Mouse (Mus musculus): ENCODE results near the gene Elmo1. TPM values are rescaled to one million over a fixed set of nuclear protein-coding genes. Genes with fewer than 3 reads are reported as not detected.

Gene Elmo1
- total RNA-seq, 2 experiments from 2014 or later, result 8.3 to 15.0 TPM

DNA sequence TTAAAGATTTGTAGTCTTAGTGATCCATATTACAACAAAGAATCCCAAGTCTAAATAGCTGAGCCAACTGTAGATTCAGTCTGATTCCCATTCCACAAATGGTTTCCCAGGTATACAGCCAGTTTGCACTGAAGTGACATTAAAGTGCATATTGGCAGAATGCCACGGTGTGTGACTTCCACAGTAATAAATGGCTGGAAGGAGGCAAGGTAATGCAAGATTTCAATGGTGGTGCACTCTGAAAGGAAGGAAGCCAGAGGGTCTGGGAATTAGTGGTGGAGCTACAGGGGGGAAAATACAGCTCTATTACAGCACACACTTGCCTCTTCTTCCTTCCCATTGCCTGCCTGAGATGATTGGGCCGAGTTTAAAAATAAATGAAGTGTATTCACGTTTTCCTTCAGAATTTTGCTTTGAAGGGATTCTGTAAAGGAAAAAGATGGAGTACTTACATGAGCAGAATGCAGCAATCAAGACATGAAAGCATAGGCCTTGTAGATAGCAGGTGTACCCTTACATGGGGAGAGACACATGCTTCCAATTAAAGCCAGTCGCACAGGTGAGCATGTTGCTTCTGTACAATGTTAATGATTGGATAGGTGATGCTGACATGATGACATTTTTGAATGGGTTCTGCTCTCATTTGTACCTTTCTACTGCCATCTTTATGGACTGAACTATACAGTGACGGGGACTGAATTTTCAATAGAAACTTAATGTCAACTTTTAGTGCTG is 400.6 kb downstream of the Elmo1 start:
- ATAC-seq (replicated peaks; ENCODE audit: low FRiP score, poor library complexity, severe bottlenecking), result no peak

DNA sequence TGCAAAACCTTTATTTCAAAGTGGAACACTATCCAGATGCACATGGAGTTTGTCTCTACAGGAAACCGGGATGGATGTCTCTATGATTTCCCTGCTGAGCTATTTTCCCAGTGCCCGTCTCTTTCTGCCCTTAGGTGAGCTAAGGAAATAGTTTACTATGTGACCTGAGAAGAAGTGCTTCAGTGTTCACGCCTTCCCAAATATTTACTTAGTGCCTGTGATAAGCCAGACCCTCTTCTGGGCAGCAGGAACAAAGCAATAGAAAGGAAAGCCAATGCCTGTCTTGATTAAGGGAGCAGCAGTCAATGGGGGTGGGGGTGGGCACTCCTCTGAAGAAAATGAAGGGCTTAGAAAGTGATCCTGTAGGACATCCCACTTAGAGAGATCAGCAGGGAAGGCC is 401.3 kb downstream of the Elmo1 start:
- ATAC-seq (replicated peaks; ENCODE audit: low FRiP score, poor library complexity, severe bottlenecking), result no peak

- no peak for ATAC-seq (replicated peaks; ENCODE audit: low FRiP score, poor library complexity, severe bottlenecking)
Measured at GRCm38 (mm10) chr13:20494047-20494739, 403.8 kb downstream of the Elmo1 start.

- no peak for ATAC-seq (replicated peaks; ENCODE audit: low FRiP score, poor library complexity, severe bottlenecking)
Measured at GRCm38 (mm10) chr13:20501923-20502322, 411.5 kb downstream of the Elmo1 start.

- ATAC-seq (replicated peaks; ENCODE audit: low FRiP score, poor library complexity, severe bottlenecking), result no peak
Measured at GRCm38 (mm10) chr13:20503371-20503770, 413.0 kb downstream of the Elmo1 start.

DNA sequence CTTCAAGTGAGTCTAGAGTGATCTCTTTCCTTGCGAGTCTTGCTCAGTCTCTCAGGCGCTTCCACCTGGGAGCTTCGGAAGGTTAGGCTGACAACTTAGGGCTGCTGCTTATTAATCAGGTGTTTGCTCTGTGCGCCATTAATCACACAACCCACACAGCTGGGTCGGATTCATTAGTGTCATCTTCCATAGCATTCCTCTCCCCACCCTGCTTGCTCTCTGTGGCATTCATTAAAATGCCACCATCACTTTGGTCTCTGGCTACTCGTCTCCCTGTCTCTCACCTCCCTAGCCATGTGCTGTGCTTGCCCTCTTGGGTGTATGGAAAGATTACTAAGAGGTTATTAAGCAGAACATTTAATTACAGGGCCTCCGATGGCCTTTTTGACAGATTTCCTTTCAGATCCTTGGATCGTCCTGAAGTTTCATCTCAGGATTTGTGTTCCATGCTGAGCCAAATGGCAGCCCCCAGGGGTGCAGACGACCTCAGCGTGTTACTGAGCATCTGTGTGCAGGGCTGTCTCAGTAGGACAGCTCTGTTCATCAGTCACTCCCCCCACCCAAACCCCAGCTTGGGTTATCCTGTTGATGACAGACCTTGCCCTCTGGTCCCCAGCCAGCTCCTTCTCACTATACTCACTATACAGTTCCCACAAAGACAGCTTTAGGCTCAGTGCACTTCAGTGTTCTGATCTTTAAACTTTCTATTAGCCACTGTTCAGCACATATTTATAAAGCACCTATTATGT is 417.2 kb downstream of the Elmo1 start:
- ATAC-seq (replicated peaks; ENCODE audit: low FRiP score, poor library complexity, severe bottlenecking), result no peak

DNA sequence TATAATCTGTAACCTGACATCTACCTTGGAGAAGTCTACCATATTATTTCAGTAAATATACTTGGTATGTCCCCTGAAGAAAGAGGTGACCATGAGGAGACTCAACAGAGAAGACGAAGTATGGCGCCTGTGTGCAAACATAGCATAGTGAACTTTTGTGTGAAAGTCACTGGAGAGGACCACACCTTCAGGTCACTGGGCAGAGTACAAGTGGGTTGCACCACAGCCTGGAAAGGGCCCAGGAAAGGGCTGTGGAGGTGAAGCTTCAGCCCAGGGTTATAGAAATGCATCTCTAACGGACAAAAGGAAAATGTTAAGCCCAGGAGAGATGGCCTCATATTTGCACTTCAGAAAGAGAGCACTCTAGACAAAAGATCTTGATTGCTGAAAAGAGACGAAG is 420.6 kb downstream of the Elmo1 start:
- no peak for ATAC-seq (replicated peaks; ENCODE audit: low FRiP score, poor library complexity, severe bottlenecking)

- no peak for ATAC-seq (replicated peaks; ENCODE audit: low FRiP score, poor library complexity, severe bottlenecking)
Measured at GRCm38 (mm10) chr13:20512317-20513240, 422.2 kb downstream of the Elmo1 start.

- ATAC-seq (replicated peaks; ENCODE audit: low FRiP score, poor library complexity, severe bottlenecking), result no peak
Measured at GRCm38 (mm10) chr13:20514721-20515120, 424.3 kb downstream of the Elmo1 start.

DNA sequence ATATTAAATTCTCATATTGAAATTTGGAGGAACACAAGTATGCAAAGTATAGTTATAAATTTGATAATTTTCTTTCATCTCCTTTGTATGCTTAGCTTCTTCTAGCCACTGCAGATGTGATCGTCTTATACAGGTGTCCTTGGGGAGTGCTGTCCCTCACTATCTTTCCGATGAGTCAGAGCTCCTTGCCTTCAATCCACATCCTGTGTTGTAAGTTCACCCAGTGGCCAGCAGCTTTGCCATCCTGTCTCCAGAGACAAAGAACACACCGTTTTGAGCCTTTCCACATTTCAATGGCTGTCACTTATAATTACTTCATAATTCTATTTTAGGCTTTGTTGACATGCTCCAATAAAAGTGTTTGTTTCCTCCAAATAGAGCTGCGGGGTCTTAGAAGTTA is 425.7 kb downstream of the Elmo1 start:
- ATAC-seq (replicated peaks; ENCODE audit: low FRiP score, poor library complexity, severe bottlenecking), result no peak

GRCm38 (mm10) chr13:20517702-20518101 is 427.3 kb downstream of the Elmo1 start:
- ATAC-seq (replicated peaks; ENCODE audit: low FRiP score, poor library complexity, severe bottlenecking), result no peak

GRCm38 (mm10) chr13:20521492-20521891 is 431.1 kb downstream of the Elmo1 start:
- ATAC-seq (replicated peaks; ENCODE audit: low FRiP score, poor library complexity, severe bottlenecking), result no peak

DNA sequence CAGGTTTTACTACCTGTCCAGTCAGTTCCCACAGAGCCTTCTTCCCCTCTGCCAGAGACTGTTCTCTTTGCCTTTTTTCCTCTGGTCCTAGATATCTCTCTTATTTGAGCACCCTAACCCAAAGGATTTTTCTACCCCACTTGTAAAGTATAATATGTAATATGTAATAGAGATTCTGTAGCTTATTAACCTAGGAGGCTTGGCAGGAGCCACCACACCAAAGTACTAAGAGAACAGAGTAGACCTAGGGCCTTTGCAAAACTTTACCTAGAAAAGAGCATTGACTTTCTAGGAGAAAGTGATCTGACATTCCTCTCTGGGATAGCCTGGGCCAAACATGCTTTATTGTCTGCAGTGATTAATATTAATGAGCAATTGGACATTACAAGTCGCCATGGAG is 433.3 kb downstream of the Elmo1 start:
- ATAC-seq (replicated peaks; ENCODE audit: low FRiP score, poor library complexity, severe bottlenecking), result no peak

- ATAC-seq (replicated peaks; ENCODE audit: low FRiP score, poor library complexity, severe bottlenecking), result no peak
Measured at GRCm38 (mm10) chr13:20525844-20526243, 435.4 kb downstream of the Elmo1 start.

- ATAC-seq (replicated peaks; ENCODE audit: low FRiP score, poor library complexity, severe bottlenecking), result no peak
Measured at GRCm38 (mm10) chr13:20537053-20537452, 446.7 kb downstream of the Elmo1 start.

DNA sequence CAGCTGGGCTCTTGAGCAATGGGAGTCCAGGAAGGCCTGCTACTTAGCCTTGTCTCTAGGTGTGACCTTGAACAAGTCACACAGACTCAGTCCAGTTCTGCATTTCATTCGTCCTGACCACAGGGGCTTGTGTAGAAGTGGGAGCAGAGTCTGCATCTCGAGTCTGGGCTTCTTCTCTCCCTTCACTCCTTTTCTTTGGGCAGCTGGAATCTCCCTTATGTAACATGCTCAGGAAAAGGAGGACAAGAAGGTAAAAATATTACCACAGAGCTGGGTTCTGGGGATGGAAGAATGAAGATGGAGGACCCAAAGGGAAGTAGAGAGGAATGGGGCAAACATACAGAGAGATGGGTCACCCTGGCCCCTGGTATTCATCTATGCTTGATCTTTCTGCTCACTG is 447.1 kb downstream of the Elmo1 start:
- no peak for ATAC-seq (replicated peaks; ENCODE audit: low FRiP score, poor library complexity, severe bottlenecking)

- ATAC-seq (replicated peaks; ENCODE audit: low FRiP score, poor library complexity, severe bottlenecking), result no peak
Measured at GRCm38 (mm10) chr13:20538216-20539070, 448.0 kb downstream of the Elmo1 start.

DNA sequence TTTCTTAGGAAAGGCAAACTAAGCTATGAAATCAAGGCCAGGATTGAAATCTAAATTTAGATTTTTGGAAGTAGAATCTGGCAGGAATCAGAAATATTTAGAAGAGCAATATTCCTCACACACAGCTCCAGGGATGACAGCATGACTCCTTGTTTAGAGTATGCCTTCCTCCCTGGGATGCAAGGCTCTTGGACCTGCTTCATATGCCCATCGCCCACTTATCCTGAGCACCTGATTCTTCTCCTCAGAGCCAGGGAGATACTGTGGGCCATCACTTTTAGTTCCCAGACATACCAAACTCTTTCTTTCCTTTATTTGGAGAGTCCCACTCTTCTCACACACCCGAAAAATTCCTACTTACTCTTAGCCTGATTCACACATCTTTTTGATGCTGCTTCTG is 449.2 kb downstream of the Elmo1 start:
- ATAC-seq (replicated peaks; ENCODE audit: low FRiP score, poor library complexity, severe bottlenecking), result no peak

All from erythroblast, adult 5-6 weeks (primary cell).